Mouse (Mus musculus) lung, embryonic 14.5 days (tissue): ENCODE measurements around the gene Igfbp7. TPM values are rescaled to one million over a fixed set of nuclear protein-coding genes. Genes with fewer than 3 reads are reported as not detected.

Experiments
- ATAC-seq: fragments of 200-750 bp; cut with Nextera tagmentation; 2 replicates; pipeline ENCODE4 v1.8.0; 2017; ENCODE audit warnings: mild to moderate bottlenecking, moderate TSS enrichment, moderate library complexity; ENCODE audit not compliant: insufficient read depth
- DNase-seq: peaks from one replicate; pipeline ENCODE4 v3.0.0-alpha.2; 2015
- H3K27ac ChIP-seq: fragments of 300-500 bp; sonication (generic); 2 replicates; pipeline ENCODE4 v1.5.1; 2014; ENCODE audit warnings: low read depth, mild to moderate bottlenecking, moderate library complexity
- H3K27me3 ChIP-seq: fragments of 300-500 bp; sonication (generic); 2 replicates; pipeline ENCODE4 v1.6.1; 2014; ENCODE audit warnings: low read length, control low read depth; ENCODE audit not compliant: insufficient read depth
- H3K36me3 ChIP-seq: fragments of 300-500 bp; sonication (generic); 2 replicates; pipeline ENCODE4 v1.6.1; 2014; ENCODE audit warnings: control low read depth; ENCODE audit not compliant: insufficient read depth
- H3K4me1 ChIP-seq: fragments of 300-500 bp; sonication (generic); 2 replicates; pipeline ENCODE4 v1.6.1; 2014; ENCODE audit warnings: antibody characterized with exemption, control low read depth; ENCODE audit not compliant: insufficient read depth
- H3K4me2 ChIP-seq: fragments of 300-500 bp; sonication (generic); 2 replicates; pipeline ENCODE4 v1.6.1; 2014; ENCODE audit warnings: mild to moderate bottlenecking
- H3K4me3 ChIP-seq: fragments of 300-500 bp; sonication (generic); 2 replicates; pipeline ENCODE4 v1.5.1; 2014; ENCODE audit warnings: low read depth, low read length
- H3K9ac ChIP-seq: fragments of 300-500 bp; sonication (generic); 2 replicates; pipeline ENCODE4 v1.6.1; 2014
- H3K9me3 ChIP-seq: fragments of 300-500 bp; sonication (generic); 2 replicates; pipeline ENCODE4 v1.6.1; 2016; ENCODE audit warnings: low read depth, low read length, control low read depth
- CTCF ChIP-seq: IDR thresholded peaks from 2 replicates; pipeline ENCODE4 v1.5.1; 2016; ENCODE audit warnings: antibody characterized with exemption, low read depth
- WGBS: fragments of 180-500 bp; shearing (Covaris S2); extraction: QIAGEN DNeasy Blood & Tissue Kit; methylation state at CpG from one replicate; pipeline ENCODE4 v1.1.7; 2014; 5-methylcytosine and 5-hydroxymethylcytosine counted together
- polyA plus RNA-seq: library from polyadenylated mRNA; unstranded; fragments of >200 nt; fragmentation: Nextera tagmentation; extraction: Ambion mirVana; gene quantifications from 2 replicates; pipeline ENCODE4 v1.2.1, GENCODE M21; 2014

The Igfbp7 gene
- polyA plus RNA-seq = 35.1 and 37.9 TPM in 2 replicates

DNA sequence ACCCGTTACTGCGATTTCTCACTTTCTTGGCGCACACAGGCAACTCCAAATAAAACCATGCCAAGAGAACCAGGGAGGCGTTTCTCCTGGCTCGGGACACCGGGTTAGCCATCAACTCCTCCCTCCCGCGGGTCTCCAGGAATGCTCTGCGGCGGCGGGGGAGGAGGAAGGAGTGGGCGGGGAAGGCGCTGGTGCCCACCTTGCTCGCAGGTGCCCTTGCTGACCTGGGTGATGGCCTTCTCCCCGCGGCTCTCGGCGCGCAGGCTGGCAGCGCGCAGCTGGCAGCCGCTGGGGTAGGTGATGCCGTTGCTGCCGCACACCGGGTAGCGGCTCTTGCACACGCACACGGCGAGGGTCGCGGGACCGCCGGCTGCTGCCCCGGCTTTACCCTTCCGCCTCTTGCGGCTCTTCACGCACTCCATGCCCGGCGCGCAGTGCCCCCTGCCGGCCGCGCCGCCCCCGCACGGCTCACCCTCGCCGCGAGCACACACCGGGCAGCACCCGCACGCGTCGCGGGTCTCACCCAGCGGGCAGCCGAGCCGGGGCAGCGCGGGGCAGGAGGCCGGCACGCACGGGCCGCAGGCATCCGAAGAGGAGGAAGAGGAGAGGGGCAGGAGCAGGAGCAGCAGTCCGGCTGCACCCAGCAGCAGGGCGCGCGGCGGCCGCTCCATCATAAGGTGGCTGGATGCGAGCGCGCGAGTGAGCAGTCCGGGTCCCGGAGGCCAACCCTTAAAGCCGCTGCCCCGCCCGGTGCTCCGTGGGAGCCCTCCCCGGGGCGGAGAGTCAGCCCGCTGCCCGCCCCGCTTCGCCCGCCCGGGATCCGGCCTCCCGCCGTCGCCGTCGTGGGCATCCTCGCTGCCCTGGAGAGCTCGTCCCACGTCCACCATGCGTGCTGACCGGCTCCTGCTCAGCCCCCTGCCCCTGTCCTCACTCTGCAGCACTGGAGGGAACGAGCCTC is at the start of gene Igfbp7:
TSS of gene Igfbp7 (minus strand) at position 701 of the 958 bp plus-strand sequence.
- H3K27me3 ChIP-seq = no peaks in the 10 kb centered on the region; the same call in 1 of the 2 replicates
- peak within 1 kb of the TSS; percentile 56 for H3K9ac ChIP-seq
- WGBS = 5% methylated on average over 91 of the region's 101 CpGs
- peak; percentile 94 for ATAC-seq
- no peak within 1 kb of the TSS for H3K27ac ChIP-seq
- peak; percentile 83 for DNase-seq
- H3K9me3 ChIP-seq = no peaks in the 10 kb centered on the region
- no peaks in the 10 kb centered on the region for H3K36me3 ChIP-seq
- H3K4me1 ChIP-seq = peaks cover 8% of the 10 kb centered on the region; the same call in 1 of the 2 replicates
- peak within 1 kb of the TSS; percentile 55 for H3K4me3 ChIP-seq
- H3K4me2 ChIP-seq = peak within 1 kb of the TSS; percentile 95
- TF ChIP-seq CTCF = peak; percentile 45

DNA sequence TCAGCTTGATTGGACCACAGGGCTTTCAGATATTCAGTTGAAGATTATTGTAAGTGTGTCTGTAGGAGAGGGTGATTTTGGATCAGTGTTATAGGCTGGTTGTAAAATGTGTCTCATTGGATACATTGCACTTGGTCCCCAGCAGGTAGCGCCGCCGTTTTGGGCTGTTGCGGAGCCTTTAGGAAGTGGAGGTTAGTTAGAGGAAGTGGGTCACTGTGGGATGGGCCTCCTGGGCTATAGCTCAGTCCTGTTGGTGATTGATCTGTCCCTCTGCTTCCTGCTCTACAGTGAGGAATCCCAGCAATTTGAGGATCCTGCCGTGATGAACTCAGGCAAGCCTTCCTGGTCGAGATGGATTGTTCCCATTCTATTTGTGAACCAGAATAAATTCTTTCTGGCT is 44.3 kb upstream of the Igfbp7 start:
- ATAC-seq = no peak
- Histone ChIP-seq H3K27ac (no peak overlapping the region), H3K36me3 (no peaks in the 10 kb centered on the region), H3K4me2 (no peak overlapping the region), H3K4me1 (no peaks in the 10 kb centered on the region), H3K9me3 (no peaks in the 10 kb centered on the region), H3K9ac (no peak overlapping the region), H3K4me3 (no peak overlapping the region), H3K27me3 (no peaks in the 10 kb centered on the region)
- WGBS = 74% methylated on average over 6 of the region's 6 CpGs
- DNase-seq = no peak
- TF ChIP-seq CTCF = no peak

- no peak overlapping the region for H3K27ac ChIP-seq
- TF ChIP-seq CTCF = no peak
- DNase-seq (no peak), ATAC-seq (no peak)
- H3K9ac ChIP-seq = no peak overlapping the region
- no peaks in the 10 kb centered on the region for H3K4me1 ChIP-seq
- H3K9me3 ChIP-seq = no peaks in the 10 kb centered on the region
- no peak overlapping the region for H3K4me3 ChIP-seq
- no peak overlapping the region for H3K4me2 ChIP-seq
- H3K27me3 ChIP-seq = no peaks in the 10 kb centered on the region
- H3K36me3 ChIP-seq = no peaks in the 10 kb centered on the region
- WGBS = 85% methylated on average over 7 of the region's 7 CpGs
These were observed 41.7 kb upstream of the Igfbp7 start for GRCm38 (mm10) chr5:77449531-77449930.

DNA sequence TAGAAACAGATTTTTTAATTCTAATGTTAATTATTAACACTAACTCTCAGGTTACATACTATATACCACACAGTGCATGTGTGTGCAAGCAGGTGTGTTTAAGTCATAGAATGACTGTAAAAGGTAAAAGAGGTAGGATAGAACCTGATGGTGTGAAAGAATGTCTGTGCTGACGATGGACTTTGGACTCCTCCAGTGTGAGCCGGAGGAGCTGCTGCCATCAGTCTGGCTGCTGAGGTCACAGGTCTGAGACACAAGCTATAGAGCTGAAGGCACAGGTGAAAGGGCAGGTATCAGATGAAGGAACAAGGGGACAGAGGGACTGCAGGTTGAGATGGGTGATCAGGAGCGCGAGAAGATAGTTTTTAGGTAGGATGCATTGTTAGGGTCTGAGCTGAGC is 37.6 kb upstream of the Igfbp7 start:
- Histone ChIP-seq H3K9ac (no peak overlapping the region), H3K36me3 (no peaks in the 10 kb centered on the region), H3K9me3 (no peaks in the 10 kb centered on the region), H3K4me1 (no peaks in the 10 kb centered on the region), H3K27ac (no peak overlapping the region), H3K27me3 (no peaks in the 10 kb centered on the region), H3K4me2 (no peak overlapping the region), H3K4me3 (no peak overlapping the region)
- ATAC-seq (no peak), DNase-seq (no peak)
- TF ChIP-seq CTCF = no peak
- WGBS = 81% methylated on average over 4 of the region's 4 CpGs

- Histone ChIP-seq H3K9me3 (no peaks in the 10 kb centered on the region), H3K4me1 (no peaks in the 10 kb centered on the region), H3K9ac (no peak overlapping the region), H3K27ac (no peak overlapping the region), H3K4me3 (no peak overlapping the region), H3K36me3 (no peaks in the 10 kb centered on the region), H3K4me2 (no peak overlapping the region), H3K27me3 (no peaks in the 10 kb centered on the region)
- WGBS = 86% methylated on average over 8 of the region's 8 CpGs
- DNase-seq (no peak), ATAC-seq (no peak)
- no peak for TF ChIP-seq CTCF
These were observed 36.2 kb upstream of the Igfbp7 start for GRCm38 (mm10) chr5:77443889-77444573.

GRCm38 (mm10) chr5:77442856-77443623 is 35.2 kb upstream of the Igfbp7 start:
- DNase-seq (no peak), ATAC-seq (no peak)
- H3K36me3 ChIP-seq = no peaks in the 10 kb centered on the region
- H3K9ac ChIP-seq = no peak overlapping the region
- H3K9me3 ChIP-seq = no peaks in the 10 kb centered on the region
- H3K27ac ChIP-seq = no peak overlapping the region
- H3K4me1 ChIP-seq = no peaks in the 10 kb centered on the region
- 74% methylated on average over 15 of the region's 15 CpGs for WGBS
- no peak overlapping the region for H3K4me3 ChIP-seq
- no peak for TF ChIP-seq CTCF
- H3K4me2 ChIP-seq = no peak overlapping the region
- H3K27me3 ChIP-seq = no peaks in the 10 kb centered on the region

DNA sequence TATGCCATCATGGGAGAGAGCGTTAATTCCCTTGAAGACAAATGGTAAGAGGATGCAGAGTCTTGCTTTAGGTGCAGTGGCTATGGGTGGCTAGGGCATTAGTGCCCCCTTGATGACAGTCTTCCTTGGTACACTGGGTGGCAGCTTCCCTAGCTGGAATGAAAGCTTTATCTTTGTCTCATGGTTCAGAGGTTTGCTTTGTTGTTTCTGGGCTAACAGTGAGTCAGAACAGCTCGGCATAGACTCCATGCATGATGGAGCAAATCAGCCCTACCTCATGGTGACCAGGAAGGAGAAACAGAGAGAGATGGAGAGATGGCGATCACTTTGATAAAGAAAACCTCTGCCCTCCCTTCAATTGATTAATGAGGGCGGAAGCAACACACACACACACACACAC is 28.5 kb upstream of the Igfbp7 start:
- H3K4me1 ChIP-seq = no peaks in the 10 kb centered on the region
- H3K4me2 ChIP-seq = no peak overlapping the region
- H3K9ac ChIP-seq = no peak overlapping the region
- no peak overlapping the region for H3K4me3 ChIP-seq
- WGBS = 66% methylated on average over 4 of the region's 4 CpGs
- TF ChIP-seq CTCF = no peak
- no peaks in the 10 kb centered on the region for H3K36me3 ChIP-seq
- H3K9me3 ChIP-seq = no peaks in the 10 kb centered on the region
- ATAC-seq (no peak), DNase-seq (no peak)
- H3K27me3 ChIP-seq = no peaks in the 10 kb centered on the region
- no peak overlapping the region for H3K27ac ChIP-seq
